Mouse (Mus musculus): ENCODE data around the gene Map7.
A peak's percentile ranks its signal among the peaks of the same experiment; 100 is the strongest.

Gene Map7

DNA sequence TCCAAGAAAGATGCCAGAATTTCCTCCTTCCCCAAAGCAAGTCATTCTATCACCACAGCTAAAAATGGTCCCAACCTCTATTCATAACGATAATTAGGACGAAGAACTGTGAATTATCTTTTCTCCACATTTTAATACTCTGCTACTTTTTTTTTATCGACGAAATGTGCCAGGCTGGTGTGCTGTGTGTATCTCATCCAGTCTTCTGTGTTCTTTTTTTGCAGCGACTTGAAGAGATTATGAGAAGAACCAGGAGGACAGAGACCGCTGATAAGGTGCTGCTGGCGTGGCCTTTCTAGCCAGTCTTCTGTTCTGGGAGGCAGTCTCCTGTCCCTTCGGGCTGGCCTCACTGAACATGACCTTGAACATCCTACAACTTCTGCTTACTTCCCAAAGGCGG, 125.8 kb downstream of the Map7 start:
- no peak for DNase-seq (ENCODE audit: extremely low read depth, insufficient read length, low spot score)

DNA sequence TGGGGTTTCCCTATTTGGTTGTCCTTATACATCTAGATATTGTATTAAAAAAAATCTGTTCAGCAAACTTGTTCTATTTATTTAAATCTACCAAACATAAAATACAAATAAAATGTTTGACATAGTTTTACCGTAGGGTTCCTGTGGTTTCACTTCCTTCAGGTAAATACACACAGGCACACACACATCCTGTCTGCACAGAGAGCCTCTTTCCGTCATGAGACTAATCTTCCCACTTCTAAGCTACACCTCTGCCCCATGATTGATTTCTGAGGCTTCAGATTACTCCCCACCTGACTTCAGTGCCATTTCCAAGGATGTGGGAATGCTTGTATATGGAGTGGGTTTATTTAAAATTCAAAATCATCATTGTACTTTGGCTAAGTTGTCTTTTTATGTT, 133.2 kb downstream of the Map7 start:
- no peak for DNase-seq (ENCODE audit: extremely low read depth, insufficient read length, low spot score)

DNA sequence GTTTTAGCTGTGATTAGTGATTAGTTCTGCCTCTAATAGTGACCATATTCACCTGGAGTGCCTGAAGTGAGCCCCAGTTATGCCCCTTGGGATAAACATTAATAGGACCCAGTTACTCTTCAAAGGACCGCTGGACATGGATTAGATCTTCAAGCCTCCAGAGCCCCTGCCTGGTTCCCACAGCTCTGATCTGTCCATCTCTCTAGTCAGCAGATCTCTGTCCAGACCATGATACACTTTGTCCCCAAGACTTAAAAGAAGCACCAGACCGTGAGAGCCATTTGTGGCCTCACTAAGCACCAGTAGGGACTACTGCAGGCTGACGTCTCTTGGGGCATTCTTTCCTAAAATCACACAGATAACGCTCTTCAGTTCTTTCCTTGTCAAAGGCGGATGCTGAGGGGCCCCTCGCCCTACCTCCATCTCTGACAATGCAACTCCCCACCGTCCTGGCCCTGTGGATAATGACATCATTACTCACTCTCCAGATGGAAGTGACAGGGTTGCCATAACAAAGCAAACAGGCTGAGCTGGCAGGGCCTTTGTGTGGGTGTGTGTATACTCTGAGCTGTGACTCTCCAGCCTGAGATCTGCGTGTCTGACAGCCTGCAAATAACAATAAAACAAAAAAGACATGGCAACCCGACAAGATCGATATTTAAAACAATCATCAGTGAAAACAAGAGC, 137.2 kb downstream of the Map7 start:
- no peak for DNase-seq (ENCODE audit: extremely low read depth, insufficient read length, low spot score)

DNA sequence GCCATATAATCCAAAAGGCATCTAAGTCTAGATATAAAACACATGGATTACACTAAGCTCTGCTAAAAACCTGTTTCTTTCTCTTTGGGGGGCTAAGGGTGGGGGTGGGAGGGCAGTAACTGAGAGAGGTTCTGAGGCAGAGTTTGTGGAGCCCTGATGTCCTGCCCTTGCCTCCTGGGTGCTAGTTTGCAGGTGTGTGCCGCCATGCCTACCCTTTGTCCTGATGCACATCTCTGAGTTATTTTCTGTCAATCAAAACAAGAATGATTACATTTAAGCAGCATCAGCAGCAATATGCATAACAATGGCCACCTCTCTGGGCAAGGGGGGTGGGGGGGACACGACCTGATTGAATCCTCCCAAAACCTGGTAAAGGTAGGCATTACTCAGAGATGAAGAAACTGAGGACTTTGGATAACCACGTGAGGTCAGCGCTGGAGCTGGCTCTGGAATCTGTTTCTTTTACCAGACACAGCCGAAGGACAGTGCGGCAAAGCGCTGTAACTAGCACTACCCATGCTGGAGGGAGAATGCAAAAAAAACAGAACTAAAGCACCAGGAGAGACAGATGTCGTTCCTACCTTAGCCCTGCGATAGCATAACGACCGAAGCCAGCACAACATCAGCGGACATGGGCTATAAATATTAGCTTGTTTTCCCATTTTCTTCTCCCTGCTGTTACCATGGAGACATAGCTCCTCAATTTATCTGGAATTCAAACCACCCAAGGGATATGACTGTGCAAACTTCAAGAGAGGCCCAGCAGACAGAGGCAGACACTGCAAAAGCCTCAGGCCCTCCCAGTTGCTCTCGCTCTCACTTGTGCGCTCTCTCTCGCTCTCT, 137.9 kb downstream of the Map7 start:
- DNase-seq (ENCODE audit: extremely low read depth, insufficient read length, low spot score), result no peak

DNA sequence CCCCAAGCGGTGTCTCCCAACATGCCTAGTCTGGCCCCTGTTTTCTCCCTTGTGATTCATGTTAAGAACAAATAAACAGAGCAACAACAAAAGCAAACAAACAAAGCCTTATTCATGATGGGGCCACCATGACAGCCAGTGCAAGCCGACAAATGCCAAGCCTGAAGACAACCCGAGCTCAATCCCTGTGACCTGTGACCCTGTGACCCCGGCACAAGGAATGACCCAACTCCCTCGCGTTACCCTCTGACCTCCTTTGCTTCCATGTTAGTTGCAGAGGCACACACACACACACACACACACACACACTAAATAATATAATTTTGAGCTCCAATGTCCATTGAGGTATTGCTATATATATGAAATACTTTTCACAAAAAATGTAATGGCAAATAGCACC, 139.1 kb downstream of the Map7 start:
- DNase-seq (ENCODE audit: extremely low read depth, insufficient read length, low spot score), result no peak

DNA sequence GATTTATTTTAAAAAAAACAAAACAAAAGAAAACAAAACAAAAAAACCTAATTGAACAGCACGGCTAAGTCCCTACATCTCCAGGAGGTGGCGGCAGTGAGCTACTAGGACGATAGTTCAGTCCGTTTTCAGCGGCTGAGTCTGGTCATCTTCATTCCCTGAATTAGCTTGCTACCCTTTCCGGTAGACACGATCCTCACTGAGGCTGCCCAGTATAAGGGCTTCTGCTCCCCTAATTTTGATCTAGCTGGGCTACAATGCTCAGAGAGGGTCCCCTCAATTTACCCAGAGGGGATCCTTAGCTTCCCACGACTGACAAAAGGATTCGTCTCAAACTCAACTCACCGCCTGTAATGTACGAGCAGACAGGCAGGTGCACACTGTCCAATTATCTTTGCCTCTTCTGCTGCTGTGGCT, 142.2 kb downstream of the Map7 start:
- no peak for DNase-seq (ENCODE audit: extremely low read depth, insufficient read length, low spot score)

DNA sequence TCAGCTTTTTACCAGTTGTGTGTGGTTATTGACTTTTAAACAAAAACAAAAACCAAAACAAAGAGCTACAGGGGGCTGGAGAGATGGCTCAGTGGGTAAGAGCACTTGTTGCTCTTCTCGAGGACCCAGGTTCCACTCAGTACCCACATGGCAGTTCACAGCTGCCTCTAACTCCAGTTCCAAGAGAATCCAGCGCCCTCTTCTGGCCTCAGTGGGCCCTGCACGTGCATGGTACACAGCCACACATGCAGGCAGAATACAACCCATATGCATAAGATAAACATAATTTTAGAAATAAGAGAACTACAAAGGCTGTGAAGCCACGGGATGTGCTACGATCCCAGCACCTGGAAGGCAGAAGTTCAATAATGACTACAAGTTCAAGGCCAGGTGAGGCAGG, 147.7 kb downstream of the Map7 start:
- no peak for DNase-seq (ENCODE audit: extremely low read depth, insufficient read length, low spot score)

DNA sequence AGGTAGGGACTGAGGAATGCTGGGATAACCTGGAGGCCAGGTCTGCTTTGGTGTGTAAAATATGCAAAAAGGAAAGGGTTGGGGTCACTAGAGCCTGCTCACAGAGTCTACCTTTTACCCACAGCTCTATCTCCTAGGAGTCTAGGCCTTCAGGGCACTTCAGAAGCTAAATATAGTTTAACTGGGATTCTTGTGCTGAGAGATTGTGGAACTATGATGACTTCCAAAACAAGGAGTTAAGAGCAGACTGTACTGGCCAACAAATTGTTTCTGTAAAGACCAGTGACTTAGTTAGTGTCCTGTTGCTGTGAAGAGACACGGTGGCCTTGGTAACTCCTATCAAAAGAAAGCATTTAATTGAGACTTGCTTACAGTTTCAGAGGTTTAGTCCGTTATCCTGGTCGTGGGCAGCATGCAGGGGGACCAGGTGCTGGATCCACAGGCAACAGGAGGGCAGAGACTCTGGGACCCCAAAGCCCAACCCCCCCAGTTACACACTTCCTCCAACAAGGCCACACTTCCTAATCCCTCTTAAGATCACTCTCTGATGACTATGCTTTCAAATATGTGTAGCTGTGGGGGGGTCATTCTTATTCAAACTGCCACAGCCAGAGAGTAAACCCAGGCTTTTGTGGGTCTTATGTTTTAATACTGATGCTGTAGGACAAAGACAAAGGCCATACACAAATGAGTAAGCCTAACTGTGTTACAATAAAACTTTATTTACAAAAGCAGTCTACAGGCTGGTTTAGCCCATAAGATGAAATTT, 150.1 kb downstream of the Map7 start:
- DNase-seq (ENCODE audit: extremely low read depth, insufficient read length, low spot score), result peak; percentile 11

DNA sequence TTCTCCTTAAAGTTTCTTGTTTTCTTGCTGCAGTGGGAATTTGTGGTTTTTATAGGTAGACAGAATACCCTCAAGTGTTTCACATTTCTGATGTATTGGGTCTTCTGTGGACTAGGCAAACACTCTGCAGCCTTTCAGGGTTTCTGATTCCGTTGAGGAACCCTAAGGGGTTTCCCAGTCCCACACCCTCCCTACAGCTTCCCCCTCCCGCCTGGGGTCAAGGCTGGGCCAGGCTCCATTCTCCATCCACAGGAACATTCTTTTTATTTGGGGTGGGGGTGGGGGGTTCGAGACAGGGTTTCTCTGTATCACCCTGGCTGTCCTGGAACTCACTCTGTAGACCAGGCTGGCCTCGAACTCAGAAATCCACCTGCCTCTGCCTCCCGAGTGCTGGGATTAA, 150.8 kb downstream of the Map7 start:
- DNase-seq (ENCODE audit: extremely low read depth, insufficient read length, low spot score), result no peak

DNA sequence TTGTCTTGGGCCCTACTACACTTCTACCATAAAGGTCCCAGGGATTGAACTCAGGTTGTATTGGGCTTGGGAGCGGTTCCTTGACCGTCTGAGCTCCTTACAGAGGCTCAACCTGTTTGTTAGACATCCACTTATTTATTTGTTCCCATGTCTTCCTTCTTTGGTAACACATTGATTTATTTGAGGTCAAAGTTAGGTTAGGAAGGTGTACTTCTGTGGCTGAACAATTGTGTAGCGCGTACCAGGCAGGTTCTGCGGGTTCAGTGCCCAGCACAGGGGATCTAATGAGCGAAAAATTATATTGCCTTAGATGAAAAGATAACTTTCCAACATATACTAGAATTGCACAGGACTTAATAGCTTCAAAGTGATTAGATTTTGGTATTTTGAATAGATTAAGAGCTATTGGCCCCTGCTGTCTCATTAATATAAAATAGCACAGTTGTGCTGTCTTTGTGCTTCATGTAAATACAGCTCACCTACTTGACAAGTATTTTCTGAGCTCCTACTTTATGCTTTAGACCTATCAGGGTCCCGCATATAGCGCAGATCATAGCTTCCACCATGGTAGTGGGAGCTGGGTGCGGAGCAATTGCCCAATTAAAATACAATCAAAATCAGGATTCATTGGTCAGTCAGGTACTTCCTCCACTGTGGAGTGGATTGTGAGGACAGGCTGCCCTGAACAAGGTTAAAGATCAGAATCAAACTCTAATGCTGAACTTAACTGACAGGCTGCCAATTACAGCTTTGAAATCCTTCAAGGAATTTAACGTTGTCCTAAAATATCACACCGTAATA, 162.9 kb downstream of the Map7 start:
- peak; percentile 10 for DNase-seq (ENCODE audit: extremely low read depth, insufficient read length, low spot score)

DNA sequence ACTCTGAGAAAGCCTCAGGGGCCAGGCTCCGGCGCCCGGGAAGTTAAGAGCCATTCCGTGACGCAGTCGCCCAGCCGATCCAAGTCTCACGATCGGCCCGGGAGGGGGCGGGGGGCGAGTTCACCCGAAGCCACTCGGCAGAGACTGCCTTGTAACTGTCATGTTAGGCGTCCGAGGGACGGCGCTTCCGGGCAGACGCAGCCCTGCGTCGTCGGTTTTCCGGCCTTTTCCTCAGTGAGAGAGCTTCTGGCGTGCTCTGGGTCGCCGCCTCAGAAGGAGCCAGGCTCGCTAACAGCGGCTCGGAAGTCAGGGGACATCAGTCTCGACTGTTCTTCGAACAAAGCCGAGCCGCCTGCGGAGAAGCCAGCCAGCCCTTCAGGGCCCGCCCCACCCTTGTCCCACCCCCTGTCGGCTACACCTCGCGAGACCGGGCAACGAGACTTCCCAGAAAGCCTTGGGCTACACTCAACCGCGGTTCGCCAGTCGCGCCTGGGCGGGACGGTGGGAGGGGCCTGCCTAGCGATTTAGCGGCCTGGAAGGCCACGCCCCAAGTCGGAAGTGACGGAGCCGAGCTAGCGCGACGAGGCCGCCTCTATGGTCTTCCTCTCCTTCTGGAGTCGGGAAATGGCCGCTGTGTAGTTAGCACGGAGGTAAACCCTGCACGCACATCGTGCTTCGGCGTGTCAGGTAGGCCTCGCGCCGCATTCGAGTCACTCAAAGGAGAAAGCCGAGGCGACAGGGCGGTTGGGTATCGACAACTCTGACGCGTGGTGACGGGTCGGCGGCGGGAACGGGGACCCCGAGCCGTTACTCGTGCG, 163.9 kb downstream of the Map7 start, which contains the start of gene Bclaf1:
TSS of gene Bclaf1 (plus strand) at position 552 of the 818 bp plus-strand sequence.
- peak; percentile 98 for DNase-seq (ENCODE audit: extremely low read depth, insufficient read length, low spot score)

DNA sequence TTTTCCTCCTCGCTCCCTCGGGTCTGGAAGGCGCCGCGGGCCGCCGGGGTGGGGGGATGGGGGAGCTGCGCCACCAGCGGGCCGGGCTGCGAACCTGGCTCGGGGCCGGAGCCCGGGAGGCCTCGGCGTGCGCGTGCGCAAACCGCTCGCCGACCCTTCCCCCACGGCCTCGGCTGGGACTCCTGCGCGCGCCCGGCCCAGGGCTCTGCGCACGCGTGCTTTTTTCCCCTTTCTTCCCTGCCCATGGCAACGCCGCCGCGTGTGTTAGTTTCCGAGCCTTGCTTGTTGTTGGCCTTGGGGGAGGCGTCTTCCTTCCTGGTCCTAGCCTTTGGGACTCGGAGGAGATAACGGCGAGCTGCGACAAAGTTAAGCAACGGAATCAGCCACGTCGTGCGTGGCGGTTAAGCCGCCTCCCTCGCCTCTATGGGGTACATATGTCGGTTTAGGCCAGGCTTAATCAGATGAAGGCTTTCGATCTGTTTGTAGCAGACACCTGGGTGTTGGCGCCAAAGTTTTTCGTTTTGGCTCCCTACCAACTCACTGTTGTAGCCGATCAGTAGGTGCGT, 164.5 kb downstream of the Map7 start:
- no peak for DNase-seq (ENCODE audit: extremely low read depth, insufficient read length, low spot score)

DNA sequence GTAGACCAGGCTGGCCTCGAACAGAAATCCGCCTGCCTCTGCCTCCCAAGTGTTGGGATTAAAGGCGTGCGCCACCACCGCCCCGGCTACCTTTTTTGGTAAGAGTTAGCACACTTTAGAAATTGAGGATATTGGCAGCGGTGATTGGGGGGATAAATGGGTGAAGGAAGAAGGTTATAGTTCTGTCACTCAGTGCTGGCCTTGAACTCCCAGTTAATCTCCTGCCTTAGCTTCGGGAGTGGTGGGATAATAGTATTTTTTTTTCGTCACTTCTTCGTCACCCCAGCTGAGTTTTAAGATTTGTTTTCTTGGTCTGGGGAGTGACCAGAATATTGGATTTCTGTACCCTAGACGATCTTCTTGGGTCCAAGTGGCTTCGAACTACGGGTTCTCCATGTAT, 165.2 kb downstream of the Map7 start:
- no peak for DNase-seq (ENCODE audit: extremely low read depth, insufficient read length, low spot score)

DNA sequence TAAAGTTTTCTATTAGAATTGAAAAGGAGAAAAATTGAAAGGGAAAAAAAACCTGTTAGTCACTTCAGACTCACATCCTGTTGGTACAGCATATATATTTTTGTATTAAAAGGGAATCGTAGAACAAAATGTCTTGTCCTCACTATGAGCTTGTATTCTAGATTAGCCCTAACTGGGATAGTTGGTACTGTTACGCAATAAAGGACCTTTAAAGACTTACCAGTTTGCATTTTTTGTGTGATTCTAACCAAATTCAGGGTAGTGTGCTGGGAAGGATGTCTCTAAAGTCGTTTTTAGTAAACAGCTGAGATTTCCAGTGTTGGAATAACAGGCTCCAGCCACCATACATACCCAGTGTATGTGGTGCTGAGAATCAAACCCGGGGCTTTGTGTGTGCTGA, 165.7 kb downstream of the Map7 start:
- no peak for DNase-seq (ENCODE audit: extremely low read depth, insufficient read length, low spot score)

DNA sequence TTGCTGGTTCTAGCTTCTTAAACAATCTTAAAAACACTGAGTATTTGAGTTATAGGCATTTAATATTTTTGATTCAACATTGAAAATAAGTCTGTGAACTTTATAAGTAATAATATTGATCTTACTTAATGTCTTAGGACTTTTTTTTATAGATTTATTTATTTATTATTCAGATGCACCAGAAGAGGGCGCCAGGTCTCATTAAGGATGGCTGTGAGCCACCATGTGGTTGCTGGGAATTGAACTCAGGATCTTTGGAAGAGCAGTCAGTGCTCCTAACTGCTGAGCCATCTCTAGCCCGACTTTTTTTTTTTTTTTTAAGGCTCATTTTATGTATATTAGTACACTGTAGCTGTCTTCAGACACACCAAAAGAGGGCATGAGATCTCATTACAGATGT, 166.5 kb downstream of the Map7 start:
- no peak for DNase-seq (ENCODE audit: extremely low read depth, insufficient read length, low spot score)

DNA sequence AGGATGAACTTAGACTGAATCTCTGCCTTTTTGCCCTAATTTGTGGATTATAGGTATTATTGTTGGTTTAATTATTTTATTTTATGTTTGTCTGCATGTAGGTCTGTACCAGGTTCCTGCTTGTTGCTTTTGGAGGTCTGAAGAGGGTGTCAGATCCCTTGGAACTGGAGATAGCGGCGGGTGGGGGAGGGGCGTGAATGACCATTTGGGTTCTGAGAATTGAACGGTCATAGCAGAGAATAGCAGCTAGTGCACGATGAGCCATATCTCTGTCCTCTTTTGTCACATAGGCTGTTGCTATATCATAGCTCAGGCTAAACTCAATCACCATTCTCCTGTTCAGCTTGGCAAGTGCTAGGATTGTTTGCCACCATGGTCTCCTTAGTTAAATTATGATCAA, 169.2 kb downstream of the Map7 start:
- DNase-seq (ENCODE audit: extremely low read depth, insufficient read length, low spot score), result no peak

DNA sequence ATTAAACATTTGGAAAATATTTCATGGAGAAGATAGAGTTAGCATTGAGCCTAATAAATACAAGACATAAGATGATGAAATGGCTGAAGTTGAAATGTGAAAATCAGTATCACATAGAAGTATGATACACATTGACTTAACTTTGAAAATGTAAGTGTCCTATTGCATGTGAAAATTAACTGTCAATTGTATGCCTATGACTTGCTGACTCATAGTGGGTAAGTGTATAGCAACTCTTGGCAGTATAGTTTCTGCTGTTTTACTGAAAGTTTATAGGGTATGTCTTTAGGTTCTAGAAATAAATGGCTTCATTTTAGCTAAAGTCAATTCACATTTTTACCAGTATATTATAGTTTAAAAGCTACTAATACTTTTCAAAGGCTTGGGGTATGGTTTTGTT, 178.0 kb downstream of the Map7 start:
- no peak for DNase-seq (ENCODE audit: extremely low read depth, insufficient read length, low spot score)
